Mouse (Mus musculus) limb, embryonic 13.5 days (tissue): Measurements from ENCODE around the gene Ror1. TPM values are rescaled to one million over a fixed set of nuclear protein-coding genes. Genes with fewer than 3 reads are reported as not detected.

Source experiments
- ATAC-seq: fragments of 200-750 bp; cut with Nextera tagmentation; 2 replicates; pipeline ENCODE4 v1.8.0; 2017; ENCODE audit warnings: low read depth, moderate number of reproducible peaks, moderate TSS enrichment; ENCODE audit not compliant: low FRiP score
- H3K27ac ChIP-seq: fragments of 300-500 bp; sonication (generic); 2 replicates; pipeline ENCODE4 v1.5.1; 2015; ENCODE audit warnings: inconsistent platforms, mild to moderate bottlenecking, moderate library complexity
- H3K27me3 ChIP-seq: fragments of 300-500 bp; sonication (generic); 2 replicates; pipeline ENCODE4 v1.6.1; 2015; ENCODE audit warnings: mild to moderate bottlenecking, inconsistent platforms
- H3K36me3 ChIP-seq: fragments of 300-500 bp; sonication (generic); 2 replicates; pipeline ENCODE4 v1.6.1; 2015; ENCODE audit warnings: inconsistent platforms, mild to moderate bottlenecking, moderate library complexity
- H3K4me1 ChIP-seq: fragments of 300-500 bp; sonication (generic); 2 replicates; pipeline ENCODE4 v1.6.1; 2015; ENCODE audit warnings: inconsistent platforms
- H3K4me2 ChIP-seq: fragments of 300-500 bp; sonication (generic); replicated peaks from 2 replicates; pipeline ENCODE4 v1.6.1; 2015; ENCODE audit warnings: inconsistent platforms, mild to moderate bottlenecking, moderate library complexity
- H3K4me3 ChIP-seq: fragments of 300-500 bp; sonication (generic); 2 replicates; pipeline ENCODE4 v1.5.1; 2015; ENCODE audit warnings: moderate library complexity, mild to moderate bottlenecking, inconsistent platforms
- H3K9ac ChIP-seq: fragments of 300-500 bp; sonication (generic); 2 replicates; pipeline ENCODE4 v1.6.1; 2015; ENCODE audit warnings: mild to moderate bottlenecking, inconsistent platforms
- H3K9me3 ChIP-seq: fragments of 300-500 bp; sonication (generic); 2 replicates; pipeline ENCODE4 v1.6.1; 2016; ENCODE audit warnings: inconsistent platforms
- WGBS: fragments of 180-500 bp; shearing (Covaris S2); methylation state at CpG from one replicate; pipeline ENCODE4 v1.1.7; 2015; 5-methylcytosine and 5-hydroxymethylcytosine counted together
- polyA plus RNA-seq: library from polyadenylated mRNA; unstranded; fragments of >200 nt; fragmentation: Nextera tagmentation; extraction: Ambion mirVana; gene quantifications from 2 replicates; pipeline ENCODE4 v1.2.1, GENCODE M21; 2015

Gene Ror1
- polyA plus RNA-seq, 1 experiment from 2014 or later, result 11.8 TPM

DNA sequence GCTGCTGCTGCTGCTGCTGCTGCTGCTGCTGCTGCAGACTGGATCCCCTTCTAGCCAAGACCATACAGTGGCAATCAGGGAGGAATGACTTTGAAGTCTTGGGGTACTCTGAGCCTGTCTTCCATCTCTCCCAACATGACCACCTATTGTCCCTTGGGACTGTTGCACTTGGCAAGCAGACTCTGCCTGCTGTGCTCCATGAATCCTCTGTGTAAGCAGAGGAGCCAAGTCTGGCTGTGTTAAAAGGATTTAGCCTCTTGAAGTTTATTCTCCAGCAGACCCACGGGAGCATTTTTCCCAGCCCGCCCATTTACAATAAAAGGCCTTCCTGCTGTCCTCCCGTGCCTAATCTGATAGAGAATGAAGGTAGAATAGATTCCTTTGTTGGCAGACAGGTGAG is 327.2 kb downstream of the Ror1 start:
- 17% methylated on average over 3 of the region's 3 CpGs for WGBS
- H3K4me1 ChIP-seq, result peaks cover 16% of the 10 kb centered on the region
- H3K4me2 ChIP-seq, result no peak overlapping the region
- no peak overlapping the region for H3K4me3 ChIP-seq
- H3K36me3 ChIP-seq, result no peaks in the 10 kb centered on the region
- no peak overlapping the region for H3K9ac ChIP-seq
- H3K27me3 ChIP-seq, result 0 out of 2 replicates have a peak, but pooled peaks cover 3% of the 10 kb centered on the region
- no peak for ATAC-seq
- H3K27ac ChIP-seq, result no peak overlapping the region
- no peaks in the 10 kb centered on the region for H3K9me3 ChIP-seq

DNA sequence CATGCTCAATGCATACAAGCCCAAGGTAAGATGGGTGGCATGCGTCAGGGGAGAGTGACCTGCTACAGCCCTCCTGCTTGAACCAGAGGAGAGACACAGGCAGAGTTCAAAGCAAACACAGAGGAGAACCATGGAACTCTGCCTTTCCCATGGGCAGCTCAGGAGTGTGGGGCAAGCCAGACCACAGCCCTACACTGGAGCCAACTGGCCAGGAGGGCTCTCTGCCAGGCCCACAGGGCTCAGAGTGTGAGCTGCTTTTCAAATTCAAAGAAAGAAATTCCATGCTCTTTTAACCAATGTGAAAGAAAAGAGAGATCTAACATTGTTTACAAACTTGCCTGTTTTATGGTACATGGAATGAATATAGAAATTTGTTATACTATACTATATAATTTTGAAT is 330.5 kb downstream of the Ror1 start:
- WGBS, result 77% methylated on average over 1 of the region's 1 CpGs
- Histone ChIP-seq H3K36me3 (no peaks in the 10 kb centered on the region), H3K9ac (no peak overlapping the region), H3K4me1 (peaks cover 24% of the 10 kb centered on the region), H3K27me3 (0 out of 2 replicates have a peak, but pooled peaks cover 7% of the 10 kb centered on the region), H3K4me3 (no peak overlapping the region), H3K4me2 (no peak overlapping the region), H3K9me3 (no peaks in the 10 kb centered on the region), H3K27ac (no peak overlapping the region)
- ATAC-seq, result no peak

GRCm38 (mm10) chr4:100429371-100429900 is 333.8 kb downstream of the Ror1 start:
- no peaks in the 10 kb centered on the region for H3K9me3 ChIP-seq
- H3K9ac ChIP-seq, result no peak overlapping the region
- no peak overlapping the region for H3K27ac ChIP-seq
- no peak overlapping the region for H3K4me2 ChIP-seq
- ATAC-seq, result no peak
- 30% methylated on average over 2 of the region's 2 CpGs for WGBS
- H3K27me3 ChIP-seq, result peaks cover 26% of the 10 kb centered on the region; the same call in 1 of the 2 replicates
- H3K4me3 ChIP-seq, result no peak overlapping the region
- peaks cover 18% of the 10 kb centered on the region for H3K4me1 ChIP-seq
- no peaks in the 10 kb centered on the region for H3K36me3 ChIP-seq

- Histone ChIP-seq H3K27ac (no peak overlapping the region), H3K36me3 (peaks cover under 1% of the 10 kb centered on the region; the same call in 1 of the 2 replicates), H3K9me3 (0 out of 2 replicates have a peak, but pooled peaks cover under 1% of the 10 kb centered on the region), H3K9ac (no peak overlapping the region), H3K27me3 (peaks cover 32% of the 10 kb centered on the region; the same call in 1 of the 2 replicates), H3K4me2 (no peak overlapping the region), H3K4me1 (peaks cover 16% of the 10 kb centered on the region), H3K4me3 (no peak overlapping the region)
- 21% methylated on average over 8 of the region's 8 CpGs for WGBS
- ATAC-seq, result peak; percentile 72; the same call in 1 of the 2 replicates
Observed at GRCm38 (mm10) chr4:100435281-100436168, 339.9 kb downstream of the Ror1 start.

DNA sequence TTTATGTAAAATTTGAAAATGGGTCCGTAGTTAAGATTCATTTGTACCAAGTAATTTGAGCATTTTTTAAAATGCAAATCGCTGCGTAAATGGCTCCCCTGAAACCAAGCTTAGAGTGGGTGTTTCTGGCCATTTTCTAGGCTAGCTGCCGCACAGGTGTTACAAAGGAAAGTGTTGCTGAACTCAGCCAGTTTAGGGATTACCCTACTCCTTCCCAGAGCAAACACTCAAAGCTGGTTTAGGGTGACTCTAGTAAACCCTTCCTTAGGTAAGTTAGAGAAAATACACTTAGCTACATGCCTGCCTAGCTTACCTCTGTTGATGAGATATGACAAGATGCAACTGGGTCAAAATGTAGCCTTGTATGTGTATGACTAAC is 340.6 kb downstream of the Ror1 start:
- Histone ChIP-seq H3K27me3 (peaks cover 28% of the 10 kb centered on the region; the same call in 1 of the 2 replicates), H3K4me3 (no peak overlapping the region), H3K27ac (no peak overlapping the region), H3K4me1 (peaks cover 16% of the 10 kb centered on the region), H3K9ac (no peak overlapping the region), H3K9me3 (0 out of 2 replicates have a peak, but pooled peaks cover 3% of the 10 kb centered on the region), H3K36me3 (peaks cover 7% of the 10 kb centered on the region), H3K4me2 (no peak overlapping the region)
- ATAC-seq, result no peak; the same call in 1 of the 2 replicates
- 21% methylated on average over 4 of the region's 4 CpGs for WGBS

GRCm38 (mm10) chr4:100446897-100447296 is 351.3 kb downstream of the Ror1 start:
- no peak overlapping the region for H3K4me3 ChIP-seq
- peak overlapping the region; percentile 6; the same call in 1 of the 2 replicates for H3K27ac ChIP-seq
- no peaks in the 10 kb centered on the region for H3K9me3 ChIP-seq
- H3K9ac ChIP-seq, result no peak overlapping the region
- H3K36me3 ChIP-seq, result peaks cover 7% of the 10 kb centered on the region
- peaks cover 16% of the 10 kb centered on the region for H3K4me1 ChIP-seq
- no peak for ATAC-seq
- 18% methylated on average over 3 of the region's 3 CpGs for WGBS
- H3K27me3 ChIP-seq, result no peaks in the 10 kb centered on the region
- H3K4me2 ChIP-seq, result no peak overlapping the region

GRCm38 (mm10) chr4:100462493-100463120 is 367.0 kb downstream of the Ror1 start:
- H3K9me3 ChIP-seq, result no peaks in the 10 kb centered on the region
- no peak overlapping the region for H3K9ac ChIP-seq
- peak; percentile 75; the same call in 1 of the 2 replicates for ATAC-seq
- H3K36me3 ChIP-seq, result no peaks in the 10 kb centered on the region
- WGBS, result 12% methylated on average over 9 of the region's 9 CpGs
- no peak overlapping the region for H3K4me2 ChIP-seq
- peaks cover 15% of the 10 kb centered on the region; the same call in 1 of the 2 replicates for H3K4me1 ChIP-seq
- H3K27ac ChIP-seq, result no peak overlapping the region
- H3K4me3 ChIP-seq, result no peak overlapping the region
- H3K27me3 ChIP-seq, result no peaks in the 10 kb centered on the region

DNA sequence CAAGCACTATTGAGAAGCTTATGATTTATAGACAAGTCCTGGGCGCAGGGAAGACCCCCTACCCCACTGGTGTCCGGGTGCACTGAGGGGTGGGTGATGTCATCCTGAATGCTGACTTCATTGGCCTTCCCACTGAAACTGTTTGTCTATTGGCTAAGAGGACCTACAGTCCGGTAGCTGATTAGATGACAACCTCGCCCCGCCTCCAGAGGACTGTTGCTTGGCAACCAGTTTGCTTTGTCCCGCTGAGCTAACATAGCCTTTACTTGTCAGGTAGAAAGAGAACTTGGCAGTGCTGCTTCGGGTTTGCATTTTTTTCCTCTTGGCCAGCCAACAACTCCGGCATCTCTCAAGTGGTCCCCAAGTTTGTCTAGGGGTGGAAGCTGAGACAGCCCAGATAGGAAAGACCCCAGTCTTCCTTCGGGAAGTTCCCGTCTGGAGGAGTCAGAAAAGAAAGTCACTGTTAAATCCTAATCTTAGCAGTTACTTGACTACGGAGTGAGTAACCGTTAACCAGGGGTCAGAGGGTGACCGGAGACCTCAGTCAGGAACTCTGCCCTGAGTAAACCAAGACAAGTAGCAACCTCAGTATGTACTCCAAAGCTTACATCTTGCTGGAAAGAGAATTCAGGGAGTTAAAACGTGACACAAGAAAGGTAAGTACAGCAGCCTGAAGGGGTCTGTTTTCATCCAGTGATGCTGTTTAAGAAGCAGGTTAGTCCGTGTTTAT is 383.2 kb downstream of the Ror1 start, which contains the start of gene Ube2u:
Gene Ube2u (plus strand): TSS at position 258 of the 730 bp plus-strand sequence.
- WGBS, result 39% methylated on average over 15 of the region's 15 CpGs
- 0 out of 2 replicates have a peak, but pooled peaks have one; percentile 19 for ATAC-seq
- Histone ChIP-seq H3K36me3 (no peaks in the 10 kb centered on the region), H3K9ac (no peak within 1 kb of the TSS), H3K4me2 (peak within 1 kb of the TSS; percentile 54), H3K27me3 (no peaks in the 10 kb centered on the region), H3K9me3 (no peaks in the 10 kb centered on the region), H3K27ac (no peak within 1 kb of the TSS), H3K4me3 (peak within 1 kb of the TSS; percentile 22), H3K4me1 (peaks cover 6% of the 10 kb centered on the region; the same call in 1 of the 2 replicates)

GRCm38 (mm10) chr4:100488447-100488846 is 392.9 kb downstream of the Ror1 start:
- Histone ChIP-seq H3K36me3 (no peaks in the 10 kb centered on the region), H3K4me3 (no peak overlapping the region), H3K4me2 (no peak overlapping the region), H3K27me3 (peaks cover 14% of the 10 kb centered on the region; the same call in 1 of the 2 replicates), H3K4me1 (no peaks in the 10 kb centered on the region), H3K9ac (no peak overlapping the region), H3K27ac (no peak overlapping the region), H3K9me3 (no peaks in the 10 kb centered on the region)
- WGBS, result 90% methylated on average over 3 of the region's 3 CpGs
- no peak for ATAC-seq
